Mouse (Mus musculus) lung, adult 2 months (tissue): ENCODE measurements around the gene Adamts18.

Experiments used
- CTCF ChIP-seq: fragments of 200-500 bp; IDR thresholded peaks from 2 replicates; pipeline ENCODE4 v1.5.1; 2011; ENCODE audit warnings: mild to moderate bottlenecking, low read length, control low read depth; ENCODE audit not compliant: insufficient read depth
- POLR2A ChIP-seq: fragments of 200-500 bp; IDR thresholded peaks from 2 replicates; pipeline ENCODE4 v1.6.1; 2011; ENCODE audit warnings: low read depth, mild to moderate bottlenecking, control low read depth, low read length, borderline replicate concordance; ENCODE audit errors: extremely low read depth

DNA sequence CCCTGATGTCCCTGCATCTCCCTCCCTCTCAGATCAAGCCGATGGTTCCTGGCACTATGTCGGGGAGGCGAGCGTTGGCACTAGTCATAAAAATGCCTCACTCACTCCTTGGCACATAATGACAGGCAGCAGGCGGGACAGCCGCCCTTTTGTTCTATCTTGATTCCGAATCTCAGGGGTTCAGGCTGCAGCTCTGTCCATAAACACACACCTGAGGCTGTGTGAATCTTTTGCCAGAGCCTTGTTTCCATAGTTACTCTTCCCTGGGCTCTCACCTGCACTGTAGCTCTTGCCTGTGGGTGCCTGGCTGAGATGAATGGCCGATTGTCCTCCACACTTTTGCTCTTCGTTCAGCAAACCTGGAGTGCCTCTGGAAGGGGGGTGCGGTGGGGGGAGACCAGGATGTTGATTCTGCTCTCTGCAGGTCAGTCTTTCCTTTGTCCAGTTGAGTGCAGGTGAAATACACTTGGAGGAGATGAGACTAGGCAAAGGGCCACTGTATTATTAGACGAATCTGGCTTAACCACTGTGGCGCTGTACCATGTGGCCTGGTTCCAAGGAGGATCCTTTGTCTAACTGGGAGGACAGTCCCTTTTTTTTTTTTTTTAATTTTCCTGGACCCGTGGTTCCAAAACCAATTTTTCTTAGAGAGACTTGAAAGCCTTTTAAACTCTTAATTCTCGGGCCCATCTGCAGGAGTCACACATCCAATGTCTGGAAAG, 156.8 kb downstream of the Adamts18 start:
- TF ChIP-seq CTCF = no peak
- no peak for TF ChIP-seq POLR2A
